Mouse (Mus musculus): ENCODE data around the gene Frk. TPM values are rescaled to one million over a fixed set of nuclear protein-coding genes. Genes with fewer than 3 reads are reported as not detected.
"Not testable (repeated sequence)": the region's sequence is repeated elsewhere in the genome, so short reads cannot be mapped to it uniquely, and the experiment has no call there.

Frk gene
- polyA plus RNA-seq (2015; fragmentation: Nextera tagmentation; extraction: Ambion mirVana): 21.9 and 26.1 TPM in 2 replicates

DNA sequence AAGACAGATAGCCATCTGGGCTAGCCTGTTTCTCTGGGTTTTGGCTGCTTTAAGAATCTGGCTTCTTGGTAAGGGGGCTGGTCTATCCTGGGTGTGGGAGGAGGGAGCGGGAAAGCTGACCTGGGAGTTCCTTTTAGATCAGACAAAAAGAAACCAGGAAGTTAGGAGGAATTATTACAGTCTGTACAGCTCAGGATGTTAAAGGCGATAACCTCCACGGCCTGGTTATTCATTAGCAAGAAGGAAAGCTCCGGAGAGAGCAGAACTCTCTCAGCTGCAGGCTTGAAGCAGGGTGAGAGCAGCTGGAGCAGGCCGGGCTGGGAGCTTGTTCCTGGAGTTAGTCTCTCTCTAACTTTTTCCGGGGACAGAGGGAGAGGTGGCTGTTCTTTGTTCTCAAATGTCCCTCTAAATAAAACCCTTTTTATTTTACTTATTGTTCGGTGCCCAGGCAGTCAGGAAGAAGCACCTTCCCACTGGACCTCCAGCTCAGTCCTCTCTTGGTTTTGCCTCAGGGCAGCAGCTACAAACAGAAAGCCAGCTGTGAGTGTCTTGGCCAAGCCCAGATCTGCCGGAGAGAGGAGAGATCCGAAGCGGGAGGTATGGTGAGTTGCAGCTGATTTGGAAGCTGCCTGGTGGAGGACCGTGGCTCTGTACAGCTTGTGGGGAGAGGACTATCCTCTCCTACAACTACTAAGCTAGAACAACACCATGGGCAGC, at the start of gene Frk:
Frk (plus strand) TSS at position 103 of the 717 bp plus-strand sequence.
- Histone ChIP-seq H3K4me2 (ENCODE audit: low read depth, low read length) (peak within 1 kb of the TSS; percentile 54), H3K4me1 (ENCODE audit: control insufficient read depth, insufficient read depth, low read length) (peaks cover 4% of the 10 kb centered on the region; the same call in 1 of the 2 replicates), H3K9me3 (ENCODE audit: control insufficient read depth, low read length) (no peaks in the 10 kb centered on the region), H3K36me3 (ENCODE audit: control insufficient read depth, insufficient read depth, low read length) (no peaks in the 10 kb centered on the region), H3K27me3 (replicated peaks; ENCODE audit: control insufficient read depth, insufficient read depth, low read length) (no peaks in the 10 kb centered on the region), H3K9ac (ENCODE audit: low read depth, low read length) (peak within 1 kb of the TSS; percentile 80), H3K4me3 (ENCODE audit: low read length) (peak within 1 kb of the TSS; percentile 66), H3K27ac (ENCODE audit: low read length) (peak within 1 kb of the TSS; percentile 97)
- WGBS: 11% methylated on average over 11 of the region's 11 CpGs
- ATAC-seq: peak; percentile 98

GRCm38 (mm10) chr10:34434191-34434590, 49.0 kb upstream of the Frk start:
- not testable (repeated sequence) for H3K4me2 ChIP-seq (ENCODE audit: low read depth, low read length); H3K9me3 ChIP-seq (ENCODE audit: control insufficient read depth, low read length); H3K9ac ChIP-seq (ENCODE audit: low read depth, low read length); ATAC-seq; H3K36me3 ChIP-seq (ENCODE audit: control insufficient read depth, insufficient read depth, low read length); H3K27ac ChIP-seq (ENCODE audit: low read length); H3K4me1 ChIP-seq (ENCODE audit: control insufficient read depth, insufficient read depth, low read length); H3K4me3 ChIP-seq (ENCODE audit: low read length); H3K27me3 ChIP-seq (replicated peaks; ENCODE audit: control insufficient read depth, insufficient read depth, low read length)
- 96% methylated on average over 6 of the region's 14 CpGs for WGBS

DNA sequence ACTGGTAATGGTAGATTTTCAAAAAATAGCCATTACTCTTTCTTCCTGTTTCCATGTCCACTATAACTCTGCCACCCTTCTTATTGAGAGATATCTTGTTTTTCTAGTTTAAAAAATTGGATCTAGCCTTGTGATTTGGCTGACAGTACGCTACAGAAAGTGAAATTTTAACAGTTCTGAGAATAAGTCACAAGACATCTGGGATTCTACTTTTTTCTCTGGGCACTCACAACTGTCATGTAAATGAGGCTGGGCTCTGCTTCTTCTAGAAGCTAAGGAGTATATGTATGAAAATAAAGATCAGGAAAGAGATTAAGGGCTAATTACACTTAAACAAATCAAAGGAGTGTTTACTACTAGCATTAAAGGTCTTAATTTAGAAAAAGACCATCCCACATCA, 33.7 kb upstream of the Frk start:
- Histone ChIP-seq H3K4me2 (ENCODE audit: low read depth, low read length) (no peak overlapping the region), H3K4me3 (ENCODE audit: low read length) (no peak overlapping the region), H3K36me3 (ENCODE audit: control insufficient read depth, insufficient read depth, low read length) (no peaks in the 10 kb centered on the region), H3K27me3 (replicated peaks; ENCODE audit: control insufficient read depth, insufficient read depth, low read length) (no peaks in the 10 kb centered on the region), H3K9me3 (ENCODE audit: control insufficient read depth, low read length) (no peaks in the 10 kb centered on the region), H3K4me1 (ENCODE audit: control insufficient read depth, insufficient read depth, low read length) (no peaks in the 10 kb centered on the region), H3K9ac (ENCODE audit: low read depth, low read length) (no peak overlapping the region), H3K27ac (ENCODE audit: low read length) (no peak overlapping the region)
- ATAC-seq: no peak
- WGBS: 81% methylated on average over 1 of the region's 1 CpGs

- no peaks in the 10 kb centered on the region for H3K4me1 ChIP-seq (ENCODE audit: control insufficient read depth, insufficient read depth, low read length)
- WGBS: 53% methylated on average over 4 of the region's 4 CpGs
- H3K36me3 ChIP-seq (ENCODE audit: control insufficient read depth, insufficient read depth, low read length): no peaks in the 10 kb centered on the region
- no peak overlapping the region for H3K27ac ChIP-seq (ENCODE audit: low read length)
- ATAC-seq: no peak
- H3K27me3 ChIP-seq (replicated peaks; ENCODE audit: control insufficient read depth, insufficient read depth, low read length): no peaks in the 10 kb centered on the region
- H3K9ac ChIP-seq (ENCODE audit: low read depth, low read length): no peak overlapping the region
- H3K4me3 ChIP-seq (ENCODE audit: low read length): no peak overlapping the region
- no peaks in the 10 kb centered on the region for H3K9me3 ChIP-seq (ENCODE audit: control insufficient read depth, low read length)
- no peak overlapping the region for H3K4me2 ChIP-seq (ENCODE audit: low read depth, low read length)
These were observed 21.7 kb upstream of the Frk start for GRCm38 (mm10) chr10:34461451-34461850.

- Histone ChIP-seq H3K4me2 (ENCODE audit: low read depth, low read length) (no peak overlapping the region), H3K27ac (ENCODE audit: low read length) (no peak overlapping the region), H3K36me3 (ENCODE audit: control insufficient read depth, insufficient read depth, low read length) (no peaks in the 10 kb centered on the region), H3K27me3 (replicated peaks; ENCODE audit: control insufficient read depth, insufficient read depth, low read length) (no peaks in the 10 kb centered on the region), H3K4me3 (ENCODE audit: low read length) (no peak overlapping the region), H3K9me3 (ENCODE audit: control insufficient read depth, low read length) (no peaks in the 10 kb centered on the region), H3K4me1 (ENCODE audit: control insufficient read depth, insufficient read depth, low read length) (no peaks in the 10 kb centered on the region), H3K9ac (ENCODE audit: low read depth, low read length) (no peak overlapping the region)
- 87% methylated on average over 4 of the region's 4 CpGs for WGBS
- no peak for ATAC-seq
These were observed 18.9 kb upstream of the Frk start for GRCm38 (mm10) chr10:34464321-34464720.

DNA sequence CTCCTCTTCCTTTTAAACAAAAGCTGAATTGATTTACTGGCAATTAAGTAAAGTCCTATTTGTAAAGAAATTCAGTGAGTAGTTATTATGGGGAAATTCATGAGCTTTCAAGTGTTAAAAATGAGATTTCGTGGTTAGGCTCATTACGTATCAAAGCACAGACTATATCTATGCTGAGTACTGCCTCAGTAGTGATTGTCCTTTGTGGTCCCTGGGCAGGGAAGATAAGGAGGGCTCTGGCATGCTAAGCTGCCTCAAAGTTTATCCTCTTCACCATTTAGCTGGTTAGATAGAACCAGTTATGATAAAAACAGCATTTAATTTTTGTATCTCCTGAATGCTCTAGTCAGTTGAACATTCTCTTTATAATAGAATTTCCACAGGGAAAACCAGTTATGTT, 14.2 kb upstream of the Frk start:
- Histone ChIP-seq H3K4me3 (ENCODE audit: low read length) (no peak overlapping the region), H3K27ac (ENCODE audit: low read length) (no peak overlapping the region), H3K27me3 (replicated peaks; ENCODE audit: control insufficient read depth, insufficient read depth, low read length) (no peaks in the 10 kb centered on the region), H3K4me2 (ENCODE audit: low read depth, low read length) (no peak overlapping the region), H3K4me1 (ENCODE audit: control insufficient read depth, insufficient read depth, low read length) (no peaks in the 10 kb centered on the region), H3K9me3 (ENCODE audit: control insufficient read depth, low read length) (no peaks in the 10 kb centered on the region), H3K36me3 (ENCODE audit: control insufficient read depth, insufficient read depth, low read length) (no peaks in the 10 kb centered on the region), H3K9ac (ENCODE audit: low read depth, low read length) (no peak overlapping the region)
- no peak for ATAC-seq
- 74% methylated on average over 2 of the region's 2 CpGs for WGBS

DNA sequence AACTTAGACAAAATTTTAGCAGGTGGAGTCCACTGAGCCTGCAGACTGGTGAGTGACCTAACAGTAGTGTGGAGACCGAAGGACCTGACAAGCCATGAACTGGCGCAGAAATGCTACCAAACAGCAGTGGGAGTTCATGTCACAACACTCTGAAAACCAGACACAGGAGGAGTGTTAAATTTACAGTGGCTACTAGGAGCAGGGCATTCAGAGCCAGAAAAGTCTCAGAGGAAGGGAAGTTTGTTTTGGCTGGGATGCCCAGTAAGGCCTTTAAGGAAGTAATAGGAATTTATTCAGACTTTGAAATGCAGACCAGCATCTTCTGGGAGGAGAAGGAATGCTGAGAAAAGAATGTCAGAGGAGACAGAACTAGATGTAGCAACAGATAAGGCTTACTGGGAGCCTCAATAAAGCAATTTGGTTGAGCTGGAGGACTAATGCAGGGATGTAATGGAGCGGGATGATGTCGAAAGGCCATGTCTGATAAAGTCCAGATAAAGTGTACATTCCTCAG, 3.2 kb upstream of the Frk start:
- Histone ChIP-seq H3K9ac (ENCODE audit: low read depth, low read length) (no peak overlapping the region), H3K36me3 (ENCODE audit: control insufficient read depth, insufficient read depth, low read length) (no peaks in the 10 kb centered on the region), H3K4me1 (ENCODE audit: control insufficient read depth, insufficient read depth, low read length) (peaks cover 4% of the 10 kb centered on the region; the same call in 1 of the 2 replicates), H3K27ac (ENCODE audit: low read length) (no peak overlapping the region), H3K27me3 (replicated peaks; ENCODE audit: control insufficient read depth, insufficient read depth, low read length) (no peaks in the 10 kb centered on the region), H3K9me3 (ENCODE audit: control insufficient read depth, low read length) (no peaks in the 10 kb centered on the region), H3K4me2 (ENCODE audit: low read depth, low read length) (no peak overlapping the region), H3K4me3 (ENCODE audit: low read length) (no peak overlapping the region)
- 59% methylated on average over 4 of the region's 4 CpGs for WGBS
- ATAC-seq: no peak

DNA sequence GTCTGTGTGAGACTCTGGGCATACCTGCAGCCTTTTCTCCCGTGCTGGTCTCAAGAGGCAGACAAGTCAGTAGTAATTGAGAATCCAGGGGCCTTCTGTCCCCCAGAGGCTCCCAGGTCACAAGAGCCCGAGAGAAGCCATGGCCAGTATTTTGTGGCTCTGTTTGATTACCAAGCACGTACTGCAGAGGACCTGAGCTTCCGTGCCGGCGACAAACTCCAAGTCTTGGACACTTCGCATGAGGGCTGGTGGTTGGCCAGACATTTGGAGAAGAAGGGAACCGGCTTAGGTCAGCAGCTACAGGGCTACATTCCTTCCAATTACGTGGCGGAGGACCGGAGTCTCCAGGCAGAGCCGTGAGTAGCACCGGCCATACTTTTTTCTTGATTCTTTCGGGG, 814 bp downstream of the Frk start:
- peak overlapping the region; percentile 80 for H3K9ac ChIP-seq (ENCODE audit: low read depth, low read length)
- peak overlapping the region; percentile 66 for H3K4me3 ChIP-seq (ENCODE audit: low read length)
- peak overlapping the region; percentile 54 for H3K4me2 ChIP-seq (ENCODE audit: low read depth, low read length)
- peak overlapping the region; percentile 97 for H3K27ac ChIP-seq (ENCODE audit: low read length)
- H3K9me3 ChIP-seq (ENCODE audit: control insufficient read depth, low read length): no peaks in the 10 kb centered on the region
- 27% methylated on average over 14 of the region's 14 CpGs for WGBS
- peaks cover 4% of the 10 kb centered on the region; the same call in 1 of the 2 replicates for H3K4me1 ChIP-seq (ENCODE audit: control insufficient read depth, insufficient read depth, low read length)
- no peaks in the 10 kb centered on the region for H3K27me3 ChIP-seq (replicated peaks; ENCODE audit: control insufficient read depth, insufficient read depth, low read length)
- no peaks in the 10 kb centered on the region for H3K36me3 ChIP-seq (ENCODE audit: control insufficient read depth, insufficient read depth, low read length)
- peak; percentile 40 for ATAC-seq

GRCm38 (mm10) chr10:34485079-34485478, 1.9 kb downstream of the Frk start:
- peaks cover 3% of the 10 kb centered on the region; the same call in 1 of the 2 replicates for H3K4me1 ChIP-seq (ENCODE audit: control insufficient read depth, insufficient read depth, low read length)
- WGBS: 38% methylated on average over 4 of the region's 4 CpGs
- H3K4me2 ChIP-seq (ENCODE audit: low read depth, low read length): peak overlapping the region; percentile 32; the same call in 1 of the 2 replicates
- no peaks in the 10 kb centered on the region for H3K36me3 ChIP-seq (ENCODE audit: control insufficient read depth, insufficient read depth, low read length)
- ATAC-seq: peak; percentile 36; the same call in 1 of the 2 replicates
- H3K9ac ChIP-seq (ENCODE audit: low read depth, low read length): no peak overlapping the region
- no peaks in the 10 kb centered on the region for H3K27me3 ChIP-seq (replicated peaks; ENCODE audit: control insufficient read depth, insufficient read depth, low read length)
- H3K4me3 ChIP-seq (ENCODE audit: low read length): peak overlapping the region; percentile 33
- H3K27ac ChIP-seq (ENCODE audit: low read length): no peak overlapping the region
- H3K9me3 ChIP-seq (ENCODE audit: control insufficient read depth, low read length): no peaks in the 10 kb centered on the region
